Mouse (Mus musculus): ENCODE data around the gene Atp6ap1l. TPM values are rescaled to one million over a fixed set of nuclear protein-coding genes. Genes with fewer than 3 reads are reported as not detected.

Gene Atp6ap1l
- total RNA-seq, 2 experiments from 2014 or later: 29.9 to 31.8 TPM

Other genes starting within 250 kb of the Atp6ap1l start
- 100 to 1,000 TPM; 174 to 212 TPM for gene Rps23, start 17.6 kb upstream of the Atp6ap1l start, total RNA-seq (2021)

Data from left cerebral cortex, postnatal 14 days (tissue).